Comparison of ENCODE assay signal across 7 mouse cellular contexts in genomic region chr17:63499636-63500155, GRCm38 (mm10). TPM values are rescaled to one million over a fixed set of nuclear protein-coding genes. Genes with fewer than 3 reads are reported as not detected.
DNase-seq lines count a peak whose midpoint lies in the region; ATAC-seq and TF ChIP-seq lines count a peak whose summit lies in the region.

TSS of gene Fbxl17 (minus strand) at chr17:63500017.

- peak; percentile 18 for ATAC-seq in megakaryocyte progenitor cell, adult 5-6 weeks (replicated peaks; ENCODE audit: poor library complexity)

- intact Hi-C loops in gastrocnemius, adult 2 months (cut with DNase I), result no loop called here
- intact Hi-C loops in left cerebral cortex, postnatal 14 days (cut with DNase I), result no loop called here

- DNase-seq in adipocyte (ENCODE audit: low spot score), result peak; percentile 65
- peak; percentile 31 to 61 for DNase-seq in cerebellum, postnatal 4 days (ENCODE audit: low spot score in 2 of 2)
- peak; percentile 81 for DNase-seq in gastrocnemius, adult 2 months
- peak; percentile 77 for DNase-seq in induced T-regulatory cell, adult 2 months (ENCODE audit: low read depth)
- peak; percentile 39 to 64 for DNase-seq in left cerebral cortex, postnatal 14 days (ENCODE audit: low spot score in 2 of 2)
- peak; percentile 73 to 75 for DNase-seq in right cerebral cortex, postnatal 10 days (ENCODE audit: low spot score in 2 of 2)

- TF ChIP-seq CTCF in gastrocnemius, adult 2 months (IDR thresholded peaks at IDR 0.05), result no peak

- peak within 1 kb of the TSS; percentile 99 for H3K27ac ChIP-seq in gastrocnemius, adult 2 months

- H3K4me3 ChIP-seq in gastrocnemius, adult 2 months, result peak within 1 kb of the TSS; percentile 98

RNA-seq across cellular contexts. Expression of gene Fbxl17, which starts in this region (rescaled TPM):
- total RNA-seq in gastrocnemius, adult 2 months (2021), result 10 to 100 TPM; 46.3 to 49.5 TPM
- 10 to 100 TPM; 58.0 to 59.9 TPM for total RNA-seq in left cerebral cortex, postnatal 14 days (2021)
- 13.0 and 15.5 TPM in 2 replicates for total RNA-seq in megakaryocyte progenitor cell, adult 5-6 weeks (2015)
- 4.5 and 5.8 TPM in 2 replicates for total RNA-seq in megakaryocyte progenitor cell, adult 5-6 weeks (2017)

Comparison
In these comparisons a context has a peak if more than half of its experiments do, and no peak if none do; other contexts are left out.
1. Peak in every context shown above with its lines: DNase-seq, ATAC-seq, H3K4me3 ChIP-seq and H3K27ac ChIP-seq.